Mouse (Mus musculus) erythroblast, embryonic 14.5 days (primary cell): ENCODE data around the gene Spata2. TPM values are rescaled to one million over a fixed set of nuclear protein-coding genes. Genes with fewer than 3 reads are reported as not detected.

ENCODE experiments used
- H3K27me3 ChIP-seq: 2 replicates; pipeline ENCODE4 v1.6.1; 2012; ENCODE audit warnings: inconsistent platforms; ENCODE audit not compliant: control insufficient read depth
- H3K36me3 ChIP-seq: 2 replicates; pipeline ENCODE4 v1.6.1; 2012; ENCODE audit warnings: mild to moderate bottlenecking, inconsistent platforms; ENCODE audit not compliant: control insufficient read depth
- H3K4me1 ChIP-seq: 2 replicates; pipeline ENCODE4 v1.6.1; 2012; ENCODE audit warnings: inconsistent platforms; ENCODE audit not compliant: control insufficient read depth
- H3K4me3 ChIP-seq: replicated peaks from 2 replicates; pipeline ENCODE3; 2012; ENCODE audit warnings: moderate library complexity, mild to moderate bottlenecking, inconsistent platforms
- H3K9me3 ChIP-seq: 2 replicates; pipeline ENCODE4 v1.6.1; 2012; ENCODE audit warnings: low read length, inconsistent platforms, mixed read lengths; ENCODE audit not compliant: control insufficient read depth
- GATA1 ChIP-seq: IDR thresholded peaks from 2 replicates; pipeline ENCODE4 v1.6.1; 2012; ENCODE audit warnings: low read length, inconsistent platforms, mixed read lengths
- TAL1 ChIP-seq: IDR thresholded peaks from 3 replicates; pipeline ENCODE4 v1.6.1; 2012; ENCODE audit warnings: low read length, inconsistent platforms, mixed read lengths
- polyA plus RNA-seq: library from polyadenylated mRNA; stranded (reverse); fragments of >175 nt; gene quantifications from 2 replicates; pipeline ENCODE4 v1.2.3, GENCODE M21; 2012

Gene Spata2
- polyA plus RNA-seq, 1 experiment: 2.4 TPM

GRCm38 (mm10) chr2:167515688-167516087 lies 23.0 kb upstream of the Spata2 start:
- no peaks in the 10 kb centered on the region for H3K27me3 ChIP-seq
- no peaks in the 10 kb centered on the region for H3K9me3 ChIP-seq
- H3K4me3 ChIP-seq: no peak overlapping the region
- H3K4me1 ChIP-seq: peaks cover 2% of the 10 kb centered on the region; the same call in 1 of the 2 replicates
- TF ChIP-seq TAL1: no peak
- TF ChIP-seq GATA1: no peak
- H3K36me3 ChIP-seq: peaks cover 74% of the 10 kb centered on the region

GRCm38 (mm10) chr2:167514641-167515040 lies 22.0 kb upstream of the Spata2 start:
- peaks cover 10% of the 10 kb centered on the region for H3K4me1 ChIP-seq
- no peaks in the 10 kb centered on the region for H3K9me3 ChIP-seq
- H3K4me3 ChIP-seq: no peak overlapping the region
- TF ChIP-seq TAL1: no peak
- TF ChIP-seq GATA1: no peak
- H3K27me3 ChIP-seq: no peaks in the 10 kb centered on the region
- H3K36me3 ChIP-seq: peaks cover 83% of the 10 kb centered on the region

- no peaks in the 10 kb centered on the region for H3K9me3 ChIP-seq
- peaks cover 15% of the 10 kb centered on the region for H3K4me1 ChIP-seq
- H3K4me3 ChIP-seq: no peak overlapping the region
- H3K27me3 ChIP-seq: no peaks in the 10 kb centered on the region
- TF ChIP-seq GATA1 (no peak), TAL1 (no peak)
- peaks cover 95% of the 10 kb centered on the region for H3K36me3 ChIP-seq
Measured at GRCm38 (mm10) chr2:167512970-167513369, 20.3 kb upstream of the Spata2 start.

GRCm38 (mm10) chr2:167512365-167512764 lies 19.7 kb upstream of the Spata2 start:
- TF ChIP-seq TAL1 (no peak), GATA1 (no peak)
- Histone ChIP-seq H3K4me3 (no peak overlapping the region), H3K9me3 (no peaks in the 10 kb centered on the region), H3K4me1 (peaks cover 16% of the 10 kb centered on the region), H3K36me3 (peaks cover 96% of the 10 kb centered on the region), H3K27me3 (no peaks in the 10 kb centered on the region)

GRCm38 (mm10) chr2:167510485-167510884 lies 17.8 kb upstream of the Spata2 start:
- H3K4me3 ChIP-seq: no peak overlapping the region
- no peak for TF ChIP-seq TAL1
- H3K27me3 ChIP-seq: no peaks in the 10 kb centered on the region
- H3K36me3 ChIP-seq: peaks cover 92% of the 10 kb centered on the region
- no peaks in the 10 kb centered on the region for H3K9me3 ChIP-seq
- peaks cover 29% of the 10 kb centered on the region for H3K4me1 ChIP-seq

- H3K36me3 ChIP-seq: peaks cover 77% of the 10 kb centered on the region
- no peaks in the 10 kb centered on the region for H3K27me3 ChIP-seq
- TF ChIP-seq GATA1: no peak
- no peak for TF ChIP-seq TAL1
- H3K9me3 ChIP-seq: no peaks in the 10 kb centered on the region
- no peak overlapping the region for H3K4me3 ChIP-seq
- H3K4me1 ChIP-seq: peaks cover 48% of the 10 kb centered on the region
Measured at GRCm38 (mm10) chr2:167508569-167508968, 15.9 kb upstream of the Spata2 start.

GRCm38 (mm10) chr2:167507719-167508385 lies 15.2 kb upstream of the Spata2 start:
- no peaks in the 10 kb centered on the region for H3K27me3 ChIP-seq
- no peaks in the 10 kb centered on the region for H3K9me3 ChIP-seq
- H3K4me1 ChIP-seq: peaks cover 51% of the 10 kb centered on the region
- H3K36me3 ChIP-seq: peaks cover 70% of the 10 kb centered on the region
- TF ChIP-seq TAL1 (no peak), GATA1 (no peak)
- H3K4me3 ChIP-seq: no peak overlapping the region

GRCm38 (mm10) chr2:167506546-167507260 lies 14.0 kb upstream of the Spata2 start:
- H3K4me3 ChIP-seq: no peak overlapping the region
- no peaks in the 10 kb centered on the region for H3K9me3 ChIP-seq
- no peak for TF ChIP-seq GATA1
- TF ChIP-seq TAL1: no peak
- no peaks in the 10 kb centered on the region for H3K27me3 ChIP-seq
- peaks cover 59% of the 10 kb centered on the region for H3K36me3 ChIP-seq
- peaks cover 58% of the 10 kb centered on the region for H3K4me1 ChIP-seq

GRCm38 (mm10) chr2:167505127-167505526 lies 12.4 kb upstream of the Spata2 start:
- Histone ChIP-seq H3K36me3 (peaks cover 43% of the 10 kb centered on the region), H3K4me3 (peak overlapping the region; percentile 0), H3K9me3 (no peaks in the 10 kb centered on the region), H3K27me3 (no peaks in the 10 kb centered on the region), H3K4me1 (peaks cover 53% of the 10 kb centered on the region)
- TF ChIP-seq TAL1 (no peak), GATA1 (no peak)
